Mouse (Mus musculus) left cerebral cortex, postnatal 4 days (tissue): ENCODE data around the gene Fyn. TPM values are rescaled to one million over a fixed set of nuclear protein-coding genes. Genes with fewer than 3 reads are reported as not detected.

ENCODE experiments used
- DNase-seq: peaks from one replicate; pipeline ENCODE4 v3.0.0-alpha.2; 2022
- intact Hi-C: fragments of 180-260 bp; cut with DNase I; formaldehyde crosslinking; loops from one replicate; pipeline ENCODE4 v1.15.1; 2025
- total RNA-seq, 2 experiments: library from RNA; stranded (reverse); gene quantifications; 2 replicates each; pipeline ENCODE4 v1.2.3; 2021

Fyn gene
- total RNA-seq, 2 experiments from 2014 or later = 211 to 217 TPM

DNA sequence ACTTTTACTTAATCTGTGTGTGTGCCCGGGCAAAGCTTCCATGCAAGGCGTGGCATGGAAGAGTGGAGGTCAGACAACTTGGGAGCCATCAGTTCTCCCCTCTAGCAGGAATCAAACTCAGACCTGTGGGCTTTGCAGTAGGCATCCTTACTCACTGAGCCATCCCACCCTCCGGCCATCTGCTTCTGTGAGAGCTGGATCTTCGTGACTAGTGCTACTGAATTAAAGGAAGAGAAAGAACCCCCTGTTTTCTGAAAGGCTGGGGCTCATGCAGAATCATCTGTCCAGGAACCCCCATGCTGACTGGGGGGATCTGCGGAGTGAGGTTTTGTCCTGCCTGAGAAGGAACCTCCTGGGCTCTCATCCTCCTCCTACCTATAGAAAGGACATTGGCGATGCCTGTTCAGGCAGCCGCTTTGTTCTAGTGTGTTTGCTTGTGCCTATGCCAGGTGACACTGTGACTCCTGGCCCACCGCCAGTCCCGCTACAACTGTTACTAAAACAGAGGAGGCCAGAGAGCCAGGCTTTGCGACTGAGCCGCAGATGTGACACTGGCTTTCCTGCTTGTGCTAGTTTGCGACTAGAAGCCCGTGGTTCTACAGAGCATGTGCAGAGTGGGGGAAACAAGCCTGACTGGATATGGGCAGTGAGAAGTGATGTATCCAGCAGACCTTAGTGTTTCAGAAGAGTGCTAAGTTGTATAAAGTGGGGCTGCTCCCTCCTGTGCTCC lies 133.5 kb downstream of the Fyn start:
- DNase-seq = peak; percentile 93
- intact Hi-C loops = no loop called here

DNA sequence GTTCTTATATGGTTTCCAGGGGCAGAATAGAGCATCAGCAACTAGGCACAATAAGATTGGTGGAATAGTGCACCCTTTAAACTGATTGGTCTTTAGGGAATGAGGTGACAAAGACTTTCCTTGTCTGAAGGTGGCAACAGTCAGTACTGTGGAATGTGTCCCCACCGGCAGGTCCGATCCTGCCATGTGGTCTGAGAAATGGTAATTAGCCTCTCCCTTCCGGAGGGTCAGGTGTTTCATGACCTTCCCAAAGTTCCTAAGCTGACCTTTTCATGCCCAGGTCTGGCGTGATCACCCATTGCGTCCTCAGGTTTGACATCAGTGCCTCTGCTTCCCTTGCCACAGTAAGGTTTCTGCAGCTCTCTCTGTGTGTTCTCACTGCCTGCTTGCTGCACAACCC lies 134.7 kb downstream of the Fyn start:
- intact Hi-C loops = no loop called here
- no peak for DNase-seq

DNA sequence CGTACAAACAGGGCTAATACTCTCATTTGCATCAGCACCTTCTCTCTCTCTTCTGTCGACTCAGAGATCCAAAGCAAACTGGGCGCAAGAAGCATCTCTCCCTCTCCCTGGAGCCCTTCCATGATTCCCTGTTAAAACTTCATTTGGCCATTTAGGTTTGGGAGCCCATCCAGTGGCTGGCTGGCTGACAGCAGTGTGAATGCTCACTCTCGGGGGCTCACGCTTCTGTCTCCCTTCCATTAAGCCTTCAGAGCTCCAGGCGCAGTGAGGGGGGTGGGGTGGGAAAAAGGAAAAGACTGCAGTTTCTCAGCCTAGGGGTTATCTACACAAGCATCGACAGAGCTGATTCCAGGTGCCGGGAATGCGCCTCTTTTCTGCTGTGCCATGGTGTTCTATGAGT lies 136.4 kb downstream of the Fyn start:
- intact Hi-C loops = no loop called here
- DNase-seq = peak; percentile 83

DNA sequence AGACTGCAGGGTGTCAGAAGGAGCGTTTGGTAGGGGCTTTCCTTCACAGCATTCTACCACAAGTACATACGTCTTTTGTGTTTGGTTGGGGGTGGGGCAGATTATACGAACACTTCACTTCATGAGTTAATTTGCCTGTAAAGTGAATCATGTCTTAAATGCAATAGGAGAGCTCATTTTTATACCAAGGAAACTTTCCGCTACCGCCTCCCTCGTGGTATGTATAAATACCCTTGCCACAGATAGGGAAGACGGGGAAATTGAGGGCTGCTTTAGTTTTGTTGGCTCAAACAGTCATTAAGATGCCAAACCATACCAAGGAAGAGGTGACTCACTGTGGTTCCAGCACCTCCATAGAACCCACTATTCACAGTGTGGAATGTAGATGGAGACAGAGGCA lies 137.0 kb downstream of the Fyn start:
- intact Hi-C loops = no loop called here
- no peak for DNase-seq

DNA sequence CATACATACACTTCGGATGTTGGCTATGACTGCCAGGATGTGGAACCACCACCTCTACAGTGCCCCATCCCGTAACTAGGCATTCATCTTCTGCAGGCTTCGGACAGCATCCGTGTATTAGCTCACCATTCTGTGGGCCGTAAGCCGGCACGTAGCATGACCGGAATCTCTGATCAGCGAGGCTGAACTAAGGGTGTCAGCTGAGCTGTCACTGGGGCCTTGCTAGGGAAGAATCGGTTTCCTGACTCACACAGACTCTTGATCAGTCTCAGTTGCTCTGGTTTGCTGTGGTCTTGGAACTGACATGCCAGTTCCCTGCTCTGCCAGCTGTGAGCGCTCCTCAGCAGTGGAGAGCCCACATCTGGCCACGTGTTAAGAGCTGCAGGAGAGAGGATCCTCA lies 137.7 kb downstream of the Fyn start:
- DNase-seq = no peak

DNA sequence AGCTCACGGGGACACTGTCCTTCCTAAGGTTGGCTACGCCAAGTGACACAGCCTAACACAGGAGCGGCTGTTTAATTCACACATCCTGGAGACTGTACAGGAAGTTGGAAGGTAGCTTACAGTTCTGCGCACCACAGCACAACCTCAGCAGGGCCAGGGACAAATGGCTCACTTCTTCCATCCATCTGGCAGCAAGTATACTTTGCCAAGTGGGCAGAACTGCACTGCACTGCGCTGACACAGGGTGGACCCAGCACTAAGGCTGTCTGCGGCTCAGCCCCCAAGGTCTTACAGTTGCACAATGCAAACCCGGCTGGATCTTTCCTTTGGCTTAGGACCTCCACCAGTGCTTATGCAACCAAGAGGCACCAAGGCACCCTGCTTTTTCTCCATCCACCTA lies 138.2 kb downstream of the Fyn start:
- intact Hi-C loops = no loop called here

More for the DNA sequence above, 137.7 kb downstream of the Fyn start:
- intact Hi-C loops = no loop called here

DNA sequence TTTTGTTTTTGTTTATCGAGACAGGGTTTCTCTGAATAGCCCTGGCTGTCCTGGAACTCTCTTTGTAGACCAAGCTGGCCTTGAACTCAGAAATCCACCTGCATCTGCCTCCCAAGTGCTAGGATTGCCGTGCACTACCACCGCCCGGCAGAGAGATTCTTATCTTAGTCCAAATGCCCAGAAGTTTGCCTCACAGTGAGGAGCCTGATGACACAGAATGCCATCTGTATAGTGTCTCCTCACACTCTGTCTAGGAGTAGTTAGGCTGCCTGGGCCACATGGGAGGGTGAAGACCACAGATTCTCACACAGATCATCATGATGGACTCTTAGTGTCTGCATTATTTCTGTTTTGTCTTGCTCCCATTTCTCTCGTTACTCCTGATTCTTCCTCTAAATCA lies 140.1 kb downstream of the Fyn start:
- no peak for DNase-seq
- intact Hi-C loops = no loop called here

More for the DNA sequence above, 138.2 kb downstream of the Fyn start:
- DNase-seq = peak; percentile 77

DNA sequence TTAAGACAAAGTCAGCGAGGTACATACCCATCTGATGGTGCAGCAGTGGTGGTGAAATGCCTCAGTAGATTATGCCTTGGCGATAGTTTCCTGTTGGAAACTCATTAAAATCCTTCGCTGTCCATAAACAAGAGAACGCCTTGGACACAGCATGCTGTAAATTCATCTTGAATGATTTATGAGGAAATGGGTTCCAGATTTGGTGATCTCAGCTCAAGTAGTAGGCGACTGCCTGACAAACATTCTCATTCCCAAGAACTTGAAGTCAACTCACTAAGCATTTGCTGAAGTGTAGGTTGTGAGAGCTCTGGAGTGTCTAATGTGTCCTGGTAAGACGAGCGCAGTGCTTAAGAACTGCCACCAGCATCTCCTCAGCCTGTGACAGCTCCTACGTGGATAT lies 141.3 kb downstream of the Fyn start:
- no peak for DNase-seq
- intact Hi-C loops = no loop called here

DNA sequence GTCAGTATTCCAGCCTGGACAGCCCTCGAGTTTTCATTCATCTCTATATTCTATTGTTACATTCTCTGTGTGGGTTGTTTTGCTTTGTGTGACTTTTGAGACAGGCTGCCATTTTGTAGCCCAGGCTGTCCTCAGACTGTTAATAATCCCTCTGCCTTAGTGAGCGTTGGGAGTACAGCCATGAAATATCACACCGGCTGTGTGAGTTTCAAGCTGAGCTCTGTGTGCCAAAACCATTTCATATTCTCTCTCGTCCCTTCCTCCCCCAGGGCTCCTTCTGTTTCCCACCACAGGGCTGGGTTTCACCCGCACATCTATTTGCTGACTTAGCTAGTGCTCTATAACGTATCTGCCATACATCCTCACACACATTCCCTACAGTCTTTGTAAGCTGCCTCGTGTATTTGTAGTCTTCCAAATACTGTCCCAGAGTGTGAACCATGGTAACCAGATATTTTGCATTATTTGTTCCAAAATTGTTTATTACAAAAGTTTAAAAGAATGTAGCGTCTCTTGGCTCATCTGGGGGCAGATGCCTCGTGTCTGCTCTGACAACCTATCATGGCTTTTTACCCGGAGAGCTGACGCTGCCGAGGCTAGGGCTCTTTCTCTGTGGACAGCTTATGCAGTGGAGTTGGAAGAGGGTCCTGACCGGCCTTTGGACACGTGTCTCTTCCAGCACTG lies 144.1 kb downstream of the Fyn start:
- intact Hi-C loops = no loop called here

DNA sequence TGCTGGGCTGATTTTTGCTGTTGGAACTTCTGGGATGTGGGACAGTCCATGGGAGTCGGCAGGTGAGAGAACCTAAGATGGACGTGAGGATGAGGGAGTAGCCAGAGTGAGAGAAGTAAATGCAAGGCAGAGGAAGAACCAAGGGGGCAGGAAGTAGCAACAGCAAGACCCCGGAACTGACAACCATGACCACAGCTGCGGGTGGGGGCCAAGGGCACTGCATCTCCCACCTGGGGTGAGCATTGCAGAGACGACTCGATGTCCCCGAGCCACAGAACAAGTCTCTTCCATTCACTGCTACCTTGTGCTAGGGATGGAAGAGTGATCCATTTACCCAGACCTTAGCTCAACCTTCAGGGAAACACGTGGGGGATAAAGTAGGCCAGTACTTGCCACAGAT lies 146.3 kb downstream of the Fyn start:
- DNase-seq = no peak
- intact Hi-C loops = no loop called here

More for the DNA sequence above, 144.1 kb downstream of the Fyn start:
- no peak for DNase-seq

DNA sequence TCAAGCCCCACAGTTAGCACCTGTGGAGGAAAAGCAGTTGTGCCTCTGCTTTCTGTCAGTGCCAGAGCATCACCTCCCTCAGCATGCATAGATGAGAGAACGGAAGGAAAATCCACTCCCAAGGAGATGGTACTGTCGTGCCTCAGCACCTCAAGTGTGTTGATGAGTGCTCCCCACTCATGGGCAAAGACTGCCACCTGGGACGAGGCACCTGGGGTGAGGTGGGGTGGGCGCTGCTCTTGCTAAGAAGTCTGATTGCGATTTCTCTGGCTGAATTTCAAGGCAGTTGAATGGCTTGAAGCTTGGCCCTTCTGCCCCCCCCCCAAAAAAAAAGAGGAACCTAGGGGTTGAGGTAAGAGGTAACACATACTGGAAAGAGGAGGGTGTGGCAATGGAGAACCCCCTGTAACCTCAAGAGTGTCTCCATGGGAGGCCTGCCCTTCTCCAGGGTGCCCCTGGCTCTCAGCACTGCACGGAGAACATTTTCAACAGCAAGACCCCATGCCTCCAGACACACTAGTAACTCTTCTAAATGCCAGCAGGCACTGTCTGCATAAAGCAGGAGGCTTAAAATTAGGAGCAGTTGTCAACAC lies 148.0 kb downstream of the Fyn start:
- DNase-seq = no peak
- intact Hi-C loops = no loop called here

DNA sequence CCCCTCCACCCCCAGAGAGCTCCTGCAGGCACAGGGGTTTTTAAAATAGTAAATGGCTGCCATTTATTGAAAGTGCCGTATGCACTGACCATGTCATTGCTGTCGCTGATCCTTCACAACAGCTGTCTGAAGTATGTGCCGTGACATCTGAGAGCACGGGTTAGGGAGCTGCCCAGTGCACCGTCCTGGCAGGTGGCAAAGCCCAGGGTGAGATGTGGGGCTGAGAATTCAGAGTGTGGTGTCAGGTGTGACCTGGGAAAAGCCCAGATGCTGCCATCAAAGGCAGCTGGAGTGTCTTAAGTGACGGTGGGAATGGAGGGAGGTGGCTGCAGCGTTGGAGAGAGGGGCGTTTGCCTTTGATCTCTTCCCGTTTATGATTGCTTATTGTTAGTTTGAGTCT lies 148.7 kb downstream of the Fyn start:
- intact Hi-C loops = no loop called here
- DNase-seq = no peak

DNA sequence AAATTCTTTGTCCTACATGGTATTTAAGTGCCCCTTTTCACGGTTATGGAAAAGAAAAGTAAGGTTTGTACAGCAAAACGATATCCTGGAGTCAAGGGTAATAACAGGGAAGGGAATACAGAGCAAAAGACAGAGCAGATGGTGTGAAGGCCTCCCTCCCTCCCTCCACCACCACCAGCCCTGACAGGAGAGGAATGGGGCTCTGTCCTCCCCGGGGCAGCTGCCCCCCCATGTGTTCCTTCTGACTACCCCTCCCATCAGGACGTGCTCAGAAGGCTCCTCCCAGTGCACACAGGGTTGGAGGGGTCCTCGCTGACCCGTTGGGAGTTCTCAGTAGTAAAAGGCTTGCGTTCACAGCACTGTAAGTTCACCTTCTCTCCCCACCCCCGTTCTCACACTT lies 149.6 kb downstream of the Fyn start:
- intact Hi-C loops = no loop called here
- no peak for DNase-seq

DNA sequence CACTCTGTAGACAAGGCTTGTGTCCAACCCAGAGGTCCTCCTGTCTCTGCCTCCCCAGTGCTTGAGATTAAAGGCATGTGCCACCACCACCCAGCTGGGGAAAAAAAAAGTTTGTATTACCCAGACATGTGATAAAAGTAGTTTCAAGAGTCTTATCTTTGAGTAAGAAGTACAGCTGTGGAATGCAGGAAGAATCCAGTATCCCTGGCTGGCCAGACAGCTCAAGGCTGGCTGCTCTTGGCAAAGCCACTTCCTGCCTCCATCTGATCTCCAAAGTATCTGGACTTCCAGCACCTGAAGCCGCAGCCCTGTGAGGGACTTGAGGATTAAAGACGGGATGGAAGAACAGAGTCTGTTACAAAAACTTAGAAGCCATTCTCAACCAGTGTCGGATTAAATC lies 150.2 kb downstream of the Fyn start:
- DNase-seq = no peak
- intact Hi-C loops = no loop called here

DNA sequence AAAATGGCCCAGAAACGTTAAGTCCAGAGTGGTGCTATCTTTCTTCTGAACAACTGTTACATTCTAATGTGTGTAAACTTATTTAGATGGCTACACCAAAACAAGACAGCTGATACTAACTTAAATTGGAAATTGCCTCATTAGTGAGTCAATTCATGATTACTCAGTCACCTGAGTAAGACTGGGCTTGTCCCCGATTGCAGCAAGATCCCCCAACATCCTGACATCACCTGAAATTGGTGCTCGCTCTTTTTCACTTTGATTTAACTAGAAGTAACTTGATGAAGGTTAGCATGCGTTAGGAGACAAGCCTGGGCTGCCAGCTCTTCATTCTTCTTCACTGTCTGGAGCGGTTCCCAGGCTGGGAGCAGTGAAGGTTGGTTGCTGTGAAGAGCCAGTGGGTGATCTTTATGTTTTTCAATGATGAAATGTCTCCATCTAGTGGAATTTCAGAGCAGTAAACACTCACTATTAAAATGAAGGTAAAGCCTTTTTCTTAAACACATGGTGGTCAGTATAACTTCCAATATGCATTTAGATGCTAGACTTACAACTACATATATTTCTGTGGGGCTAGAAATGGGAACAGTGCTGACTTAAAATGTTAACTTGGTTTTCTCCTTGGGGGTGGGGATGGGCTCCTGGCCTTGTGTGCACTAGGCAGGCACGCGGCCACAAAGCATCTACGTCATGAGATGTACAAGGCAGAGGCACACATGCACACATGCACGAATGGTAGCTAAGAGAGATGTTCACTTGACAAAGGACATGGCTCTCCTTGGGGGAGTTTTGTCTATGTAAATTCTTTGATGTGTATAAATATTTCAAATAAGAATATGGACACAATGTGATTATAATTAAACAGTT lies 151.7 kb downstream of the Fyn start:
- peak; percentile 78 for DNase-seq

DNA sequence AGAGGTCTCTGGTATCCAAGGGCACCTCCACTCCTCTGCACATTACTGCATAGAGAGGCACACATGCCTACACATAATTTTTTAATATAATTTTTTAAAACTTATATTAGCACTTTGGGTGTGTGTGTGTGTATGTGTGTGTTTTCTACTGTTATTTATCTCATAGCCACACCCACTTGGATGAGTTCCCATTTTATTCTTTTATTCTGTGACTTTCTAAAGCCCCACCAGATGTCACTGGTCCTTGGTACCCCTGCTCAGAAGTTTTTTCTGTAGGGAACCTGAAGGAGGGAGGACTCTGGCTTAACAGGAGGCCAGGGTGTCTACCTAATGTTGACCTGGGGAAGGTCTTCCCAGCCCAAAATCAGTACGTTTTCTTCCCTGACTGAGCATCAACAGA lies 152.7 kb downstream of the Fyn start:
- intact Hi-C loops = loop anchor here (2.0 to 10.0 kb wide), 3 partner anchors 137 to 351 kb away; no protein-coding TSS in a partner anchor
- no peak for DNase-seq

More for the DNA sequence above, 151.7 kb downstream of the Fyn start:
- intact Hi-C loops = loop anchor here (2.0 to 10.0 kb wide), 3 partner anchors 136 to 350 kb away; no protein-coding TSS in a partner anchor

DNA sequence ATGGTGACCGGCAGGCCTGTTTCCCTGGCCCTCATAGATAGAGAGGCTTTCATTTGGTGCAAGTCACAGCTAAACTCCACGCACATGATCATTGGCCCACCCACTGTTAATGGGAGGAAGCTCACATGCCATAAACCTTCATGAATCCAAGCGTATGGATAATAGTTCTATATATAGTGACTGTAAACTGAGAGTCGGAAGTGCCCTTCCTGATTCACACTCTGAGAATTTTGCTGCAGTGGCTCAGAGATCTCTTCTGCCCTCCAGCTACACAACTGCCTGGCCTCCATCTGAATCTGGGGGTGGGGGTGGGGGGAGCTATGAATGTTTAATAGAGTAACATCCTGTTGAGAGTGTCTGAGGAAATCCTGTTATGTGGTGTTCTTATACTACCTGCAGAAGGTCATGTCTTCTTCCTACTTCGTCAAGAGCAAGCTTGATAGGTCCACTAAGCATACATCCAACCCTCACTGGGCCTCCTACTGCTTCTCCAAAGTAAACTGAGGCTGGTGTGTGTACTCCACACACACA lies 153.3 kb downstream of the Fyn start:
- no peak for DNase-seq
- intact Hi-C loops = loop anchor here (2.0 to 10.0 kb wide), 3 partner anchors 137 to 351 kb away; no protein-coding TSS in a partner anchor

DNA sequence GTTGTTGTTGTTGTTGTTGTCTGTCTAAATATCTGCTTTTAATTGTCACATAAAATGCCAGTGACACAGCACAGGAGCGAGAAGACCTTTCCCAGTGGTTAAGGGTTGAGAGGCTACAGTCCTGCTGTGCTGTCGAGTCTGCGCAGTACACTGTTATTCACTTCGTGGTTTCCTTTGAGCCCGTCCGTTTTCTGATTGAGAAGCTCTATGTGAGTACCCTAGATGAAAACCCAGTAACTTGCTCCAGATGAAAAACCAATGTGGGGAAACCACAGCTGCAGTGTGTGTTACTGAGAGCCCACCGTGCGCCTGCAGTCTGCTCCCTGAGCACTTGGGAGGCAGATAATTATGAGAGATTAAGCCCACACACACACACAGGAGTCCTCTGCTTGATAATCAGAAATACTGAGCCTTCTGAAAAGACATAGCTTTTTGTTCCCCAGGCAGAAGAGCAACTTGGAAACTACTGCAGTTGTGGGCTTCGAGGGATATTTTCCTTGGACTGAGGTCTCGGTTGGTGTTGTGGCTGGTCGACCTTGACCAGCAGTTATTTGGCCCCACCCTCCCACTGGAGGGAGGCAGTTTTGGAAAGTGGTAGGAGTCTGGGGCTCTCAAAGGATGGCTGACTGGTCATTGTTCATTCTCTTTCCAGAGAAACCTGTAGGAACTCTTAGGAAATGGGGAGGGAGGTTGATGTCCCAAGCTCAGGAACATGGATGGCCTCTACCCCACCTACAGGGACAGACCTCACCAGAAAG lies 154.4 kb downstream of the Fyn start:
- intact Hi-C loops = loop anchor here (10.0 kb wide), 1 partner anchor 138 kb away; no protein-coding TSS in a partner anchor
- DNase-seq = no peak

DNA sequence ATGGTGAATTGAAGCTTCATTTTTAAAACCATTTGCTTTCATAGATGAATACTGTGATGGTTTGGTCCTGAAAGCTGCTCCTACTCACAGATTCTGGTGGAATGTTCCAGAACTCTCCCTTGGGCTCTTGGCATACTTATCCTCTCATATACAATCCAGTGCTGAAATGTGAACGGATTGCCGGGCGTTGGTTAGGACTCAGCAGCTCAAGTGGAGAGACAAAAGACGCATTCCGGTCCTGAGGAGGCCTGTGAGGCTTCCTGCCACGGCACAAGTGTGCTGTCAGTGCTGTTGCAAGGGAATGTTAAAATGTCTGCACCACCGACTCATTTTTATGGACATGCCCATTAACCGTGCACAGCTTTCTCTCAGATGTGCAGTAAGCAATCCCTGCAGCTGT lies 155.7 kb downstream of the Fyn start:
- DNase-seq = no peak
- intact Hi-C loops = loop anchor here (10.0 kb wide), 1 partner anchor 140 kb away; no protein-coding TSS in a partner anchor

DNA sequence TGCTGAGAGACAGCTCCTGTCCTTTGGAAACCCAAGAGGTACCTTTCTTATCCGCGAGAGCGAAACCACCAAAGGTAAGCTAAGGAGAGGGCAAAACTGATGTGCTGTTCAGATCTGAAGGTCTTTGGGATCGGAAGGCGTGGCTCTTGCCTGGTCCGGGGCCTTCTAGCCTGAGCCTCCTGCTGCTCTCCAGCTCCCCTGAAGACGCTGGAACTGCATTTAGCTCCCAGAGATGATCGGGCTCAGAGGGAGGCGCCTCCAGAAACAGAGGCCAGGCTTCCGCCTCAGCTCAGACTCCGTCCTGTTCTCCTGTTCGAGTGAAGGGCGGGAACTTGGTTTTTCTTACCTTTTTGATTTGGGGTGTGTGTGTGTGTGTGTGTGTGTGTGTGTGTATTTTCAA lies 156.8 kb downstream of the Fyn start:
- no peak for DNase-seq
- intact Hi-C loops = loop anchor here (10.0 kb wide), 1 partner anchor 141 kb away; no protein-coding TSS in a partner anchor
